Mouse (Mus musculus): Measurements from ENCODE around the gene Vmn1r91. TPM values are rescaled to one million over a fixed set of nuclear protein-coding genes. Genes with fewer than 3 reads are reported as not detected.
"Not testable (repeated sequence)": the region's sequence is repeated elsewhere in the genome, so short reads cannot be mapped to it uniquely, and the experiment has no call there.

The Vmn1r91 gene
- not detected in 2 replicates for polyA plus RNA-seq (2014; fragmentation: Nextera tagmentation; extraction: Ambion mirVana)

DNA sequence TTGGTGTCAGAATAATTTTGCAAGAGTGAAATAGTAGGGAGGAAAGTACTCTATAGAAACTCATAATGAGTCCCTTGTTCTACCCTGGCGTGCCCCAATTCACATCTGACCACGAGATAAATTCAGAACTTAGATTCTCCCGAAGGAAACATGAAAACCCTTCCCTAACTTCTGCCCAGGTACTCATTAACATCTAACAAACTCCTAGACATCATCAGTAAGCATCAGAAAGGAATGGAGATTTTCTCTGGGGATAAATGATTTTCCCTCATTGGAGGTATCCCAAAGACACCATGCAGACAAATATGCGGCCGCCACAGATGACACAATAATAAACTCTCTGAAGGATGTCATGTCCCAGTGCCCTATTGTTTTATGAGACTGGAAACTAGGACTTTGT, at the start of gene Vmn1r91:
Vmn1r91 (plus strand) TSS at position 301 of the 400 bp plus-strand sequence.
- H3K27me3 ChIP-seq (ENCODE audit: control insufficient read depth, insufficient read depth, low read length); ATAC-seq (replicated peaks; ENCODE audit: insufficient number of reproducible peaks, low FRiP score, low TSS enrichment, low read depth); H3K9me3 ChIP-seq (replicated peaks; ENCODE audit: control insufficient read depth, low read length); H3K4me2 ChIP-seq (ENCODE audit: low read depth, low read length); H3K4me1 ChIP-seq (ENCODE audit: control insufficient read depth, insufficient read depth, low read length); H3K36me3 ChIP-seq (replicated peaks; ENCODE audit: control insufficient read depth, insufficient read depth, low read depth, low read length); H3K4me3 ChIP-seq (ENCODE audit: low read depth, low read length); H3K27ac ChIP-seq (replicated peaks; ENCODE audit: low read depth, low read length); DNase-seq (ENCODE audit: low spot score); H3K9ac ChIP-seq (replicated peaks; ENCODE audit: low read length): not testable (repeated sequence)
- 76% methylated on average over 5 of the region's 5 CpGs for WGBS

DNA sequence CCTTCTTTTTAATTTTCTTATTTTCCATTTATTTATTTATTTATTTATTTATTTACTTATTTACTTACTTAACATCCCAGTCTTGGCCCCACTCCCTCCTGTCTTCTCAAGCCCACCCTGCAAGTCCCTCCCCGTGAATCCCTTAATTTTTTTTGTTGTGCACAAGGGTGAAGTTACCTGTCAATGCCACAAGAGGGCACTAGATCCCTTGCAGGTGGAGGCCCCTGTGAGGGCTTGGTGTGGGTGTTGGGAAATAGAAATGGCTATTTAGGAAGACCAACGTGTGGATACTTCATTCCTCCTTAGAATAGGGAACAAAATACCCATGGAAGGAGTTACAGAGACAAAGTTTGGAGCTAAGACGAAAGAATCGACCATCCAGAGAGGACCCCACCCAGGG, 35.4 kb upstream of the Vmn1r91 start:
- H3K9ac ChIP-seq (replicated peaks; ENCODE audit: low read length); ATAC-seq (replicated peaks; ENCODE audit: insufficient number of reproducible peaks, low FRiP score, low TSS enrichment, low read depth); H3K36me3 ChIP-seq (replicated peaks; ENCODE audit: control insufficient read depth, insufficient read depth, low read depth, low read length); H3K4me1 ChIP-seq (ENCODE audit: control insufficient read depth, insufficient read depth, low read length); H3K27ac ChIP-seq (replicated peaks; ENCODE audit: low read depth, low read length); H3K9me3 ChIP-seq (replicated peaks; ENCODE audit: control insufficient read depth, low read length); H3K4me2 ChIP-seq (ENCODE audit: low read depth, low read length); DNase-seq (ENCODE audit: low spot score); H3K27me3 ChIP-seq (ENCODE audit: control insufficient read depth, insufficient read depth, low read length); H3K4me3 ChIP-seq (ENCODE audit: low read depth, low read length): not testable (repeated sequence)
- WGBS, result 61% methylated on average over 4 of the region's 4 CpGs

DNA sequence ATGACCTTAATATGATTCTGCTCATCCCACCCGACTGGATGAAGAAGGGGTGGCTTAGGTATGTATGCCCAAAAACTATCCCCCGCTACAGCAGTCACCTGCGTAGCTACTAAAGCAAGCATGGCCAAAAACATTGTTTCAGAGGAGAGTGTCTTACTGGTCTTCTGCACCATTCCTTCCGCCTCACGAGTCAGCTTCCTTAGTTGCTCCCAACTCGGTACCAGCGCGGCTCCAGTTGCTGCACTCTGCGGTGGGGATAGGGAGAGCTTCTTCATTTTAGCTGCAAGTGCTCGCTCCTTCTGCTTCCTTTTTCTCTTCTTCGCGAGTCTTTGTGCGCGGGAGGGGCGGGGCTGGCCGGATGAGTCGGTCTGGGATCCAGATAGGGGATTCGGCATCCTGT, 21.4 kb upstream of the Vmn1r91 start:
- 68% methylated on average over 18 of the region's 18 CpGs for WGBS
- H3K4me1 ChIP-seq (ENCODE audit: control insufficient read depth, insufficient read depth, low read length); H3K9me3 ChIP-seq (replicated peaks; ENCODE audit: control insufficient read depth, low read length); H3K4me3 ChIP-seq (ENCODE audit: low read depth, low read length); H3K4me2 ChIP-seq (ENCODE audit: low read depth, low read length); DNase-seq (ENCODE audit: low spot score); H3K27ac ChIP-seq (replicated peaks; ENCODE audit: low read depth, low read length); ATAC-seq (replicated peaks; ENCODE audit: insufficient number of reproducible peaks, low FRiP score, low TSS enrichment, low read depth); H3K27me3 ChIP-seq (ENCODE audit: control insufficient read depth, insufficient read depth, low read length); H3K36me3 ChIP-seq (replicated peaks; ENCODE audit: control insufficient read depth, insufficient read depth, low read depth, low read length); H3K9ac ChIP-seq (replicated peaks; ENCODE audit: low read length): not testable (repeated sequence)

- not testable (repeated sequence) for H3K4me2 ChIP-seq (ENCODE audit: low read depth, low read length); ATAC-seq (replicated peaks; ENCODE audit: insufficient number of reproducible peaks, low FRiP score, low TSS enrichment, low read depth); H3K4me1 ChIP-seq (ENCODE audit: control insufficient read depth, insufficient read depth, low read length); H3K9ac ChIP-seq (replicated peaks; ENCODE audit: low read length); H3K27me3 ChIP-seq (ENCODE audit: control insufficient read depth, insufficient read depth, low read length); H3K27ac ChIP-seq (replicated peaks; ENCODE audit: low read depth, low read length); DNase-seq (ENCODE audit: low spot score); H3K4me3 ChIP-seq (ENCODE audit: low read depth, low read length); H3K36me3 ChIP-seq (replicated peaks; ENCODE audit: control insufficient read depth, insufficient read depth, low read depth, low read length); H3K9me3 ChIP-seq (replicated peaks; ENCODE audit: control insufficient read depth, low read length)
- no CpG with 5 or more reads among the region's 2 CpGs for WGBS
These were observed 23.0 kb downstream of the Vmn1r91 start, which contains the start of gene Gm16442 for GRCm38 (mm10) chr7:20122479-20122878. TSS of gene Gm16442 (minus strand) at chr7:20122579.

GRCm38 (mm10) chr7:20138988-20139387, 39.5 kb downstream of the Vmn1r91 start, which contains the start of gene Vmn1r93:
TSS of gene Vmn1r93 (minus strand) at chr7:20139088.
- not testable (repeated sequence) for H3K9ac ChIP-seq (replicated peaks; ENCODE audit: low read length); H3K4me3 ChIP-seq (ENCODE audit: low read depth, low read length); H3K27me3 ChIP-seq (ENCODE audit: control insufficient read depth, insufficient read depth, low read length); H3K36me3 ChIP-seq (replicated peaks; ENCODE audit: control insufficient read depth, insufficient read depth, low read depth, low read length); DNase-seq (ENCODE audit: low spot score); H3K27ac ChIP-seq (replicated peaks; ENCODE audit: low read depth, low read length); H3K4me2 ChIP-seq (ENCODE audit: low read depth, low read length); H3K4me1 ChIP-seq (ENCODE audit: control insufficient read depth, insufficient read depth, low read length); ATAC-seq (replicated peaks; ENCODE audit: insufficient number of reproducible peaks, low FRiP score, low TSS enrichment, low read depth); H3K9me3 ChIP-seq (replicated peaks; ENCODE audit: control insufficient read depth, low read length)
- WGBS, result no CpG with 5 or more reads among the region's 5 CpGs

Other genes with a start within 250 kb of the Vmn1r91 start
- gene Gm19345, start 247.7 kb upstream of the Vmn1r91 start, polyA plus RNA-seq (2014; fragmentation: Nextera tagmentation; extraction: Ambion mirVana), result not detected in 2 replicates
- not detected in 2 replicates for gene Ceacam16, start 238.4 kb upstream of the Vmn1r91 start, polyA plus RNA-seq (2014; fragmentation: Nextera tagmentation; extraction: Ambion mirVana)
- gene Ceacam19, start 211.7 kb upstream of the Vmn1r91 start, polyA plus RNA-seq (2014; fragmentation: Nextera tagmentation; extraction: Ambion mirVana), result not detected in 2 replicates
- gene Pvr, start 178.5 kb upstream of the Vmn1r91 start, polyA plus RNA-seq (2014; fragmentation: Nextera tagmentation; extraction: Ambion mirVana), result 4.2 and 4.8 TPM in 2 replicates
- not detected in 2 replicates for gene Igsf23, start 148.9 kb upstream of the Vmn1r91 start, polyA plus RNA-seq (2014; fragmentation: Nextera tagmentation; extraction: Ambion mirVana)
- not detected in 2 replicates for gene Ceacam20, start 134.3 kb upstream of the Vmn1r91 start, polyA plus RNA-seq (2014; fragmentation: Nextera tagmentation; extraction: Ambion mirVana)
- gene Nlrp9b, start 108.2 kb upstream of the Vmn1r91 start, polyA plus RNA-seq (2014; fragmentation: Nextera tagmentation; extraction: Ambion mirVana), result not detected in 2 replicates
- gene Gm16442, start 22.9 kb downstream of the Vmn1r91 start, polyA plus RNA-seq (2014; fragmentation: Nextera tagmentation; extraction: Ambion mirVana), result not detected in 2 replicates
- not detected in 2 replicates for gene Vmn1r93, start 39.4 kb downstream of the Vmn1r91 start, polyA plus RNA-seq (2014; fragmentation: Nextera tagmentation; extraction: Ambion mirVana)
- not detected in 2 replicates for gene Vmn1r94, start 68.7 kb downstream of the Vmn1r91 start, polyA plus RNA-seq (2014; fragmentation: Nextera tagmentation; extraction: Ambion mirVana)
- gene Vmn1r95, start 94.0 kb downstream of the Vmn1r91 start, polyA plus RNA-seq (2014; fragmentation: Nextera tagmentation; extraction: Ambion mirVana), result not detected in 2 replicates
- gene Gm6164, start 105.9 kb downstream of the Vmn1r91 start, polyA plus RNA-seq (2014; fragmentation: Nextera tagmentation; extraction: Ambion mirVana), result not detected in 2 replicates
- not detected in 2 replicates for gene Gm4498, start 134.1 kb downstream of the Vmn1r91 start, polyA plus RNA-seq (2014; fragmentation: Nextera tagmentation; extraction: Ambion mirVana)
- not detected in 2 replicates for gene Gm5890, start 163.2 kb downstream of the Vmn1r91 start, polyA plus RNA-seq (2014; fragmentation: Nextera tagmentation; extraction: Ambion mirVana)
- gene Gm4133, start 234.4 kb downstream of the Vmn1r91 start, polyA plus RNA-seq (2014; fragmentation: Nextera tagmentation; extraction: Ambion mirVana), result not detected in 2 replicates

Data from embryonic facial prominence, embryonic 11.5 days (tissue).